Mouse (Mus musculus) ovary, postnatal 10 days (tissue): Measurements from ENCODE around the gene Cacng8.
A peak's percentile ranks its signal among the peaks of the same experiment; 100 is the strongest.

Experiments
- DNase-seq: peaks from one replicate; pipeline ENCODE4 v3.0.0; 2022; ENCODE audit warnings: low spot score

Cacng8 gene

DNA sequence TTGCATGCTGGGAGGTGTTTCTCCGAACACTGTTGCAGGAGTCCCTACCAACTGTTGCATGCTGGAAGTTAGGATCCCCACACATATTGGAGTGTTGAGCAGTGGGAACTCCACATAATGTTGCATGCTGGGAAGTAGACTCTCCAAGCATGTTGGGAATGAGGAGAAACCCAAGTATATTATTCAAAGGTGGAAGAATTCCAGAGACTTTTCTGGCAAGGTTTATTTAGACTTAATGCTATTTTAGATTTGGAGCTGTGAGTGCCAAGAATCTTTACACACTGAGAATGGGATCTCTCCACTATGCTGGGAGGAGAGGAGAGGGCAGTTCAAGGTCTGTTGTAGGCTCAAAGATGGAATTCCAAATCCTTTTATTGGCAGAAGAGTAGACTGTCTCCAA, 41.6 kb downstream of the Cacng8 start:
- no peak for DNase-seq

DNA sequence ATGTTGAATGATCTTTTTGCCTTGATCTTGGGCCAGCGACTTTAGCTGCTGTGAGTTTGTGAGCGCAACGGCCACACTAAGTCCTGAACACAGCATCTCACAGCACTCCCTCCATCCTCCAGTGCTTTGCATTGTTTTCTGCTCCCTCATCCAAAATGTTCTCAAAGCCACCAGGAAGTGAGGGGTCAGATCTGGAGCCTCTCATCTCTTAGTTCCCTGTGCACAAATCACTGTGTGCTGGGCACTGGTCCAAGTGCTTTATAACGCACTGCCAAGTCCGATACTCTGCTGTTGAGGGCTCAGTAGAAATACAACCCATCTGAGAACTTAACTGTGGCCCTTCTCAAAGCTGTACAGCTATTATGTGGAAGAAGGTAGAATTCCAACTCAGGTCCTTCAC, 47.5 kb downstream of the Cacng8 start:
- no peak for DNase-seq

DNA sequence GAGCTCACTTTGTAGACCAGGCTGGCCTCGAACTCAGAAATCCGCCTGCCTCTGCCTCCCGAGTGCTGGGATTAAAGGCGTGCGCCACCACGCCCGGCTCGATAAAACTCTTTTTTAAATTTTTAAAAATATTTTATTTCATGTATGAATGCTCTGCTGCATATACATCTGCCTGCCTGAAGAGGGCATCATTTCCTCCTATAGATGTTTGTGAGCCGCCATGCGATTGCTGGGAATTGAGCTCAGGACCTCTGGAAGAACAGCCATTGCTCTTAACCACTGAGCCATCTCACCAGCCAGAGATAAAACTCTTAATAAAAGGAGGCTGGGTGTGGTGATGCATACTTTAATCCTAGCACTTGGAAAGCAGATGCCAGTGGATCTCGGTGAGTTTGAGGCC, 49.5 kb downstream of the Cacng8 start:
- no peak for DNase-seq

DNA sequence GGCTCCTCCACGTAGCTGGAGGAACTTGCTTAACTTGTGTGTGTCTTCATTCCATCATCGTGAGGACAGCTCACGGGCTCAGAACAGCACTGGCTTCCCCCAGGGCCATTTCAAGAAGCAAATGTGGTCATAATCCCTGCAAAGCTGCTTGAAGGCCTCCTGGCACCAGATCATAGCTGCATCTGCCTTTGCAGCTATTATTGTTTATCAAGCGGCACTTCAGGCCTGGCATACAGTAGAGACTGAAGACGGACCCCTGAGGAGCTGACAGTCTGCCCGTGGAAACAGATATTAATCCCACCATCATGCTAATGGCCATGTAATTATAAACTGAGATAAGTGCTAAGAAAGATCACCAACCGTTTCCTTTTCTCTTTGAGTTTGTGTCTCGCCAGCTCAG, 50.0 kb downstream of the Cacng8 start:
- DNase-seq, result no peak

DNA sequence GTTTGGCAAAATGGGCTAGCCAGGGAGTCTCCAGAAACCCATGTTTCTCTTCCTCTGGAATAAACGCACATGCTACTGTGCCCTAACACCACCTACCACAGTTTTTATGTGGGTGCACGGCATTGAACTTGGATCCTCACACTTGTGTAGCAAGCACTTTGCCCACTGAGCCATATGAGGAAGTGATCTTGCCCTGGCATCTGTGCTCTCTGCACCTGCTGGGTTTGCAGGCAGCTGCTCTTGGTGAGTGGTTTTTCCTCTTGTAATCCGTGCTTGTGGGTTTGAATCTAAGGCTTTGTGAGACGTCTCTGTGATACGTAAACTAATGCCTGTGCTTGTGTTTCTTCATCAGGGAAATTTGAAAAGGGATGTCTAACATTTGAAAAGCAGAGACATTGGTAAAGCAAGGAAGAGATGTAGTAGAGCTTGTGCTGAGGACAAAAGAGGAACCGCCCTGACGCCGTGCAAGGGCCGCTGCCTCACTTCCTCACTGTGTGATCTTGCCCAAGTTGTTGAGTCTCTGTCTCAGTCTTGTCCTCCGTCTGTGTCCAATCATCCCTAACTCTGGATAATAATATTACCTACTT, 52.1 kb downstream of the Cacng8 start:
- no peak for DNase-seq

DNA sequence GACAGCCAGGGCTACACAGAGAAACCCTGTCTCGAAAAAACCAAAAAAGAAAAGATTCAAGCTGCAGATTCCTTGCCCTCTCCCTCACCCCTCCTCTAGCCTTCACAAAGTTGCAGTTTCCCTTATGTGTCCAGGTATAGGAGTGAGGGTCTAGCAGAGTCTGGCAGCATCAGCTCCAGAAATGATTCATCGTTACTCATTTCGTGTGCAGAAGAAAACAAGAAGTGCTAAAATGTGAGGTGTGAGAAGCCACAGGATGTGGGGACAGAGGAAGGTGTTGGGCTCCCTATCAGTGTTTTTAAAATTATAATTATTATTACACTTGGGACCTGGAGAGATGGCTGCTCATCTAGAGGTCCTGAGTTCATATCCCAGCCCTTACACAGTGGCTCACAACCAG, 54.2 kb downstream of the Cacng8 start:
- DNase-seq, result no peak

DNA sequence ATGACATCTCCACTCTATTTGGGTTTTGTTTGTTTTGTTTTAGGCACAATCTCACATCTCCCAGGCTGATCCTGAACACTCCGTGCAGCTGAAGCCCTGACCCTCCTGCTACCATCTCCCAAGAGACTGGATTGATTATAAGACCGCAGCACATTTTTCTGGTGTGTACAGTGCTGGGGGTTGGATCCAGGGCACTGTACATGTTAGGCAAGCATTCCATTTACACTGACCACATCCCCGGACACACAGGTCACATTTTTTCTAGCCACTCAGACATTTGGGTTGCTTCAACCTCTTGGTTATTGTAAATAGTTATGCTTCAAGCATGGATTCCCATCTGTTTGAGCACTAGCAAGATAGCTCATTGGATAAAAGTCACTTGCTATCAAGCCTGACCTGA, 56.1 kb downstream of the Cacng8 start:
- DNase-seq, result no peak

DNA sequence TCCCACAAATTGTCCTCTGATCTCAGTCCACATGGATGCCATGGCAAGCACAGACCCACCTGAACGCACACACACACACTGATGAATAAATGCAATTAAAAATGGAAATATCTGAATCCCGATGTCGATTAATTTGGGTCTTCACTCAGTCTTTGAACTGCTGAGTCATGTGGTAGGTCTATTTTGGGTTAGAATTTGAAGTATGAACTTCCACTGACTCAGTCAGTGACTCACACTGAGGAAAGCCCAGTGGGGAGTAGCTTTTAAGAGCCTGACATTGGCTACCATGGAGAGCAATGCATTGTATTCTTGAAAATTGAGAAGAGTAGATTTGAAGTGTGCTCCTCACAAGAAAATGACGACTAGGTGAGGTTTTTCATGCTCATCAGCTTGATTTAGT, 56.5 kb downstream of the Cacng8 start:
- DNase-seq, result no peak

DNA sequence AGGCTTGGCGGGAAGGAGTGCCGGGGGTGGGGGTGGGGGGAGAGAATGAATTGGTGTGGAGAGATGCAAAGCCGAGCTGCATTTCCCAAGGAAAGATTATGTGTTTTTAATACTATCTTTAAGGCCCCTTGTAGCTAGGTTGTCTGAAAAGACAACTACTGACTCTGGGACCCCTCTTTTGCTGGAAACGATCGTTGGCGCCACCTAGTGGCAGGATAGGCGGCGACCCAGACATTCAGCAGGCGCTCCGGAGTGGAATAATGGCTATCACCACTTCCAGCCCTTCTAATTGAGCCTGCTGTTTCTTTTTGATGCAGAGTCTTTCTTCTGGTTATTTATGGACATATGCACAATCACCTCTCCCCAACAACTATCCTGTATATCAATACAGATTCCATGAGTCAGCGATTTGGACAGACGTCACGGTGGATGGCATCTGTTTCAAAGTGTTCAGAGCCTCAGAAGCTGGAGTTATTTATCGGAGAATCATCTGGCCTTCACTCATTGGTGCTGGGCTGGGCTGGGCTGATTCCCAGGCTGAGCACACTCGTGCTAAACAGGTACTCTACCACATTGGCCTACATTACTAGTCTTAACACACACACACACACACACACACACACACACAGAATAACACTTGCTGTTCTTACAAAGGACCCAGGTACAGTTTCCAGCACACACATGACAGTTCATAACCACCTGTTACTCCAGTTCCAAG, 58.4 kb downstream of the Cacng8 start:
- peak; percentile 62 for DNase-seq

DNA sequence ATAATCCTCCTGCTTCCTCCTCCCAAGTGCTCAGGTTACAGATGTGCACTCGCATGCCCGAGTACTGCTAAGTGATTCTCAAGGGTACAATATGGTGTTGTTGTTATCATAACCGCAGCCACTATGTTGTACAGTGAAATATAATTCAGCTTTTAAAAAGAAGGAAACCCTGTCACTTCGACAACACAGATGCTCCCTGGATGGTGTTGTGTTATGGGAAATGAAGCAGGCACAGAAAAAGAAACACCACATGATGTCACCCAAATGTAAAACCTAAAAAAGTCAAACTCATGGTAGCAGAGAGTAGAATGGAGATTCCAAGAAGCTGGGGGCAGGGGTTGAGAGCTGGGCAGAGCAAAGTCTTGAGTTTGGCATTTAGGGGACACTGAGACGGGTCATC, 60.2 kb downstream of the Cacng8 start:
- DNase-seq, result no peak

DNA sequence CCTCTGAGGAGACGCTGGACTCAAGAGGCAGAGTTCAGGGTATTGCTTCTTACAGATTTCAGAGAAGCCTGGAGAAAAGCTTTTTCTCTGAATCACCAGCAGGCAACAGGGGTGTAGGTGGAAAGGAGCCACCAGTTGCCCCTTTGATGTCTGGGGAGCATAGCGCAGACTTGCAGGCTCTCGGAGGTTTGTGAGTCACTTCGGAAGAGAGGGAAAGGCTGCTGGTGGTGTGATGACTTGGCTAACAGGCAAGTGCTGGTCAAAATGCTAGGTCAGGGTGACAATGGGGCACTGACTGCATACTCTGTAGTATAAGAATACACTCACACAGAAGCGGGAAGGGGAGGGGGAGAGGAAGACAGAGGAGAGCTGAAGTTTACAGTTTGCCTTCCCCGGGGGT, 60.7 kb downstream of the Cacng8 start:
- DNase-seq, result no peak

DNA sequence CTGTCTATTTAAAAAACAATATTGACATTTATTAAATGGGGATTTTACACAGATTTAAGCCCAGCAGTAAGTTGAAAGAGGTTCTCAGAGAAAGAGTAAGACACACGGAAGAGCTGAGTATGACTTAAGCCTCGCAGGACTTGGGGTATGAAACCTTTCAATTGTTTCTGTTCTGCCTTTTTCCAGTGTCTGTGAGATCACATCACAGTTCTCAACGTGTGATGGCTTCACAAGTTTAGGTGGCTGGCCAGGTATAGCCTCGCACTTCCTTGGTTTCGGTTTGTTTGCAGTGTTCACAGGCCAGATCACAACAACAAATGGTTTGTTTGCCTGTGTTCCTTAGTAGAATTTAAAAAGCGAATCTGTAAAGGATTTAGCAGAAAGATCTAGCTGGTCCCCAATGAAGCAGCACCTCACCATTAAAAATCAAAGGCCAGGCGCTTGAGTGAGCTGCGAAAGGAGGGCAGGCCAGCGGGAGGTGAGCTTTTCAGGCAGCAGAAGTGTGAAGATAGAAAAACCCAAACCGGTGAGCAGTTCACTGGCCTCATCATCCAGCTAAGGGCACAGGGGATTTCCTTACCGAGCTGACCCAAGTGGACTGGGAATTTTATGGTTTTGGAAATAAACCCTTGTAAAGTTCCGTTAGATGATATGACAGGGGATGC, 62.5 kb downstream of the Cacng8 start:
- DNase-seq, result no peak

DNA sequence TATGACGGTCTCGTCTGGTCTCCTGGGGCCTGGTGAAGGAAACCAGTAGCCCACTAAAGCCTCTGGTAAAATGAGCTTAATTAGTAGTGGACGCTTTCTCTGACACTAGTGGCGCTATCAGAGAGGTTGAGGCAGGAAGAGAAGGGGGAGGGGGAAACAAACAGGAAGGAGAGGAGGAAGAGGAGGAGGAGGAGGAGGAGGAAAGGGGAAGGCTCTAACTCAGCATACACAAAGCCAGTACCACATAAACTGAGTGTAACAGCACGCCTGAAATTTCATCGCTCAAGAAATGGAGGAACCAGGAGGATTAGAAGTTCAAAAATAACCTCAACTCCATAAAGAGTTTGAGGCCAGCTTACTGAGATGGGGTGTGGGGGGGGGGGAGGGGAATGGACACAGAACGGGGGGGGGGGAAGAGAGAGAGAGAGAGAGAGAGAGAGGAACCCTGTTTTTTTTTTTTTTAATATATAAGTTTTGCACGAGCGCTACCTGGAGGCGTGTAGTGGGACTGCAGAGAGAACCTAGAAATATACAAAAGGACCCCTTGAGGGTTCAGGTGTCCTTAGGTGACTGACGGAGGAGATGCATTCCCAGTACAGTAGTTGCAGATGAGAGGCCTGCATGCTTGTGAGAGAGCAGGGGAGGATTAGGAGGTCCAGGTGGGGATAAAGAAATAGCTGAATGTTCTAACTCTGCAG, 63.2 kb downstream of the Cacng8 start:
- no peak for DNase-seq

DNA sequence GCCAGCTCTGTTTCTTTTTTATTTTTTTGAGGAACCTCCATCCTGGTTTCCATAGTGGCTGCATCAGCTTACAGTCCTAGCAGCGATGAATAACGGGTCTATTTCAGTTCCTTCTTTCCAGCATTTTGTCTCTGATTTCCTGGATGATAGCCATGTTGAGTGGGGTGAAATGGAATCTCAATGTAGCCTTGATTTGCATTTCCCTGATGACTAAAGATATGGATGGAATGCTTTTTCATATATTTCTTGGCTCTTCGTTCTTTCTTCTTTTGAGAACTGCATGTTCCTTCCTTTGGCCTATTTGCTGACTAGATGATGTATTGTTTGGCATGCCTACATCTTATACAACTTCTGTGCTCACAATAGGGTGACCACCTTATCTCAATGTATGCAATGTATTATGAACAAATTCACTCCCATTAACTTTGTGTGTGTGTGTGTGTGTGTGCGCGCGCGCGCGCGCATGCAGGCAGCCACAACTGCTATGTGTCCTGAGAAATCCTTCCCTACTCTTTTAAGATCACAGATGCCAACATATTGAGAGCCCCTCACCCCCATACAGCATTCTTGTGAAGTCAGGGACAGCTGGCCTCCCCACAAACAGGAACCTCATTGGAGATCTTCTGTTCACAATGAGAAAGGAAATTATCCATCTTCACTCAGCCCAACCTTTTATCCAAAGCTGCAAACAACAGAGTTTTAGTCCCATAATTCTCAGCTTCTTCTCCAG, 66.8 kb downstream of the Cacng8 start:
- no peak for DNase-seq

DNA sequence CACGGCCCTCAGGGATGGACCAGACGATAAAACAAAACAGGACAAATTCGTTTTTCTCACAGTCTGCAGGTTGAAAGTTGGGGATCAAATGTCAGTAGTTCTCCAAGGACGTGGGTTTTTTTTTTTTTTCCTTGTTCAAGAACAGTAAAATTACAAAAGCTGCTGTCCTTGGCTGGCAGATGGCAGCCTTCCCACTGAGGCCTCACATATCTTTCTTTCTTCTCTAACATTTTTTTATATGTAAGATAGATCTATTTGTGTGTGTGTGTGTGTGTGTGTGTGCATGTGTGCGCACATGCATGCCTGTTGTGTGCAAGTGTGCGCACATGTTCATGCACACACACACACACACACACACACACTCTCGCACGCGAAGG, 67.3 kb downstream of the Cacng8 start:
- DNase-seq, result no peak

DNA sequence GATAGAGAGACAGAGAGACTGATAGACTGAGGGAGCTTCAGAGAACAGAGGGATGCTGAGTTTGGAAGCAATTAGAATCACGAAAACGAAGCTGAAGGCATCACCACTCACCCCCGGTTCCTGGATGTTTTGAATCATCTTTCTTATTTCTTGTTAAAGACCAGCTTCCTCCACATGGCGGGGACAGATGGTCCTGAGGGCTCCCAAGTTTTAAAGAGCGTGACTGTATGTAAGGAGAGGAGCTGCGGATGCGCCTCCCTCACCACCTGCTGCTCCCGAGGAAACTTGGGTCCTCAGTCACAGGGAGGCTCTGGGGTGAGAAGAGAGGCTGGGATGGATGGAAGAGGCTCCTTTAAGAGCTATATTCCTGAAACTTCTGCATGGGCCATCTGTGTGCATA, 69.8 kb downstream of the Cacng8 start:
- DNase-seq, result no peak

DNA sequence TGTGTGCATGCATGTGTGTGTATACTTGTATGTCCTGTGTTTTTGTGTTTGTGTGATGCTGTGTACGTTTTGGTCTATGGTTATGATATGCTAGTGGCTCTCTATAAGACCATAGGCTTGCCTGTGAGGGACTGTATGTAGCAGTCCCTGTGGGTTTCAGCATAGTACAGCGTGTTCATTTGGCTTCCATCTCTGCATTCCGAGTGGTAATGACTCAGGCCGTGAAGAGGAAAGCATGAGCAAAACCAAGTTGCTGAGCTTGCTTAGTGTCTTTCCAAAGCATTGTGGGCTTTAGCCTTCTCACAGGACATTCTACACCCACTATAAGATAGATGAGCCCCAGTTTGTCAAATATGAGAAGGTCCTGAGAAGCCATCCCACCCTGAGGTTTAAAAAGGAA, 72.8 kb downstream of the Cacng8 start:
- DNase-seq, result no peak
